Mouse (Mus musculus): ENCODE results near the gene St6galnac3. TPM values are rescaled to one million over a fixed set of nuclear protein-coding genes. Genes with fewer than 3 reads are reported as not detected.

Gene St6galnac3
- polyA plus RNA-seq, 1 experiment from 2014 or later = 41.4 TPM

DNA sequence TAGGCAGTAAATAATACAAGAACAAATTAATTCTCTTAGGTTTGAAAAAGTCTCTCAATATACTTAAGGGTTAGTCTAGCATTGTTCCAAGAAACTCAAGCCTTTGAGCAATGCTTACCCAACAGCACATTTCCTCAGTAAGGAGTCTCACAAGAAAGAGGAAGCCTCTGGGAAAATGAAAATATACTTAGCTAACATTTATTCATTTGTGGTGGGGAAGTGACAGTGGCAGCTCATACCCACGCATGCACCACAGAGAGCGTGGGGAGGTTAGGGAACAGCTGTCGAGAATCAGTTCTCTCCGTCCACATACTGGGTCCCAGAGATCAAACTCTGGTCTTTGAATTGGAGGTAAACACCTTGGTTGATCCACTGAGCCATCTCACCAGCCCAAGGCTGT is 318.8 kb downstream of the St6galnac3 start:
- DNase-seq (ENCODE audit: low spot score) (no peak), ATAC-seq (ENCODE audit: insufficient read depth, low FRiP score, low TSS enrichment) (no peak)
- H3K27me3 ChIP-seq (ENCODE audit: control insufficient read depth, insufficient read depth, low read length) = no peaks in the 10 kb centered on the region
- H3K36me3 ChIP-seq (ENCODE audit: control insufficient read depth, insufficient read depth, low read length) = no peaks in the 10 kb centered on the region
- H3K27ac ChIP-seq (ENCODE audit: low read depth, low read length) = no peak overlapping the region
- H3K4me1 ChIP-seq (ENCODE audit: control insufficient read depth, insufficient read depth, low read length) = no peaks in the 10 kb centered on the region
- H3K4me2 ChIP-seq (ENCODE audit: low read depth) = no peak overlapping the region
- H3K4me3 ChIP-seq (ENCODE audit: low read depth, low read length) = no peak overlapping the region
- H3K9me3 ChIP-seq (ENCODE audit: control insufficient read depth, low read length) = no peaks in the 10 kb centered on the region
- H3K9ac ChIP-seq (ENCODE audit: low read length) = no peak overlapping the region
- 84% methylated on average over 4 of the region's 4 CpGs for WGBS

GRCm38 (mm10) chr3:153405643-153406042 is 319.3 kb downstream of the St6galnac3 start:
- no peak for DNase-seq (ENCODE audit: low spot score)

DNA sequence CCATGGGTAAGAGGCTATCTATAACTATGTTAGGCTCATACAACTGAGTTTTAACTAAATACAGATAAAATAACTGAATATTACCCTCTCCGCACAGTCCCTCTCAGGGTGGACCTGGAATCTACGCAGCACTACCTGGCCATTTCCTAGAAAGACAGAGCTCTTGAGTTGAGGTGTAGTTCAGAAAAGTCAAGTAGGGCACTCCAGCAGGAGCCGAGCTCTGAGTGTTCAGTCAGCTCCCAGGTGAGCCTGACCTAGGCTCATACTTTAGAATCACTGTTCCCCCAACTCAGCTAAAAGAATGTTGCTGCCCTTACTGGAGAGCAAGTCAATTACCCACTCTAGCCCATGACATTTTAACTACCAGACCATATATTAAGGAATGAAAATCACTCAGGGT is 324.7 kb downstream of the St6galnac3 start:
- 92% methylated on average over 3 of the region's 3 CpGs for WGBS
- Histone ChIP-seq H3K4me2 (ENCODE audit: low read depth) (no peak overlapping the region), H3K9ac (ENCODE audit: low read length) (no peak overlapping the region), H3K4me3 (ENCODE audit: low read depth, low read length) (no peak overlapping the region), H3K9me3 (ENCODE audit: control insufficient read depth, low read length) (no peaks in the 10 kb centered on the region), H3K27me3 (ENCODE audit: control insufficient read depth, insufficient read depth, low read length) (no peaks in the 10 kb centered on the region), H3K36me3 (ENCODE audit: control insufficient read depth, insufficient read depth, low read length) (no peaks in the 10 kb centered on the region), H3K27ac (ENCODE audit: low read depth, low read length) (no peak overlapping the region), H3K4me1 (ENCODE audit: control insufficient read depth, insufficient read depth, low read length) (no peaks in the 10 kb centered on the region)
- no peak for DNase-seq (ENCODE audit: low spot score)
- ATAC-seq (ENCODE audit: insufficient read depth, low FRiP score, low TSS enrichment) = no peak

More at GRCm38 (mm10) chr3:153405643-153406042, 319.3 kb downstream of the St6galnac3 start:
- no peak overlapping the region for H3K9ac ChIP-seq (ENCODE audit: low read length)
- no peak overlapping the region for H3K27ac ChIP-seq (ENCODE audit: low read depth, low read length)
- no peaks in the 10 kb centered on the region for H3K9me3 ChIP-seq (ENCODE audit: control insufficient read depth, low read length)
- no peaks in the 10 kb centered on the region for H3K27me3 ChIP-seq (ENCODE audit: control insufficient read depth, insufficient read depth, low read length)
- no peak for ATAC-seq (ENCODE audit: insufficient read depth, low FRiP score, low TSS enrichment)
- WGBS = 76% methylated on average over 10 of the region's 10 CpGs
- H3K4me1 ChIP-seq (ENCODE audit: control insufficient read depth, insufficient read depth, low read length) = no peaks in the 10 kb centered on the region
- H3K4me3 ChIP-seq (ENCODE audit: low read depth, low read length) = no peak overlapping the region
- no peak overlapping the region for H3K4me2 ChIP-seq (ENCODE audit: low read depth)
- no peaks in the 10 kb centered on the region for H3K36me3 ChIP-seq (ENCODE audit: control insufficient read depth, insufficient read depth, low read length)

DNA sequence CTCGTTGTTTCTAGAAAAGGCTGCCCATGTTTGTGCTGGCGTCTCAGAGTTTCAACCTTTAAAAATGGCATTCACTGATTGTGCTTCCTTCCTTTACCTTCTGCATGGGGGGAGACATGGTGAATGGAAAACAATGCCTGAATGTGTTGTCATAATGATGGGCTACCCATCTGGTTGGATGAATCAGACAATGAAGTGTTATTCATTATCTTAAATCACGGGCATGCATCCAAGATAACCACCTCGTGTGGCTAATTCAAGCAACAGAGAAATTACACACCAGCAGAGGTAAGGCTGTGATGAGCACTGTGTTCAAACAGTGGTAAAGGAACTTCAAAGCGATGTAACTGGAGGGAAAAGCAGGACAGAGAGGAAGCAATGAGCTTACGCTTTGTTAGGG is 325.4 kb downstream of the St6galnac3 start:
- DNase-seq (ENCODE audit: low spot score) (no peak), ATAC-seq (ENCODE audit: insufficient read depth, low FRiP score, low TSS enrichment) (no peak)
- Histone ChIP-seq H3K4me1 (ENCODE audit: control insufficient read depth, insufficient read depth, low read length) (no peaks in the 10 kb centered on the region), H3K27ac (ENCODE audit: low read depth, low read length) (no peak overlapping the region), H3K4me2 (ENCODE audit: low read depth) (no peak overlapping the region), H3K36me3 (ENCODE audit: control insufficient read depth, insufficient read depth, low read length) (no peaks in the 10 kb centered on the region), H3K27me3 (ENCODE audit: control insufficient read depth, insufficient read depth, low read length) (no peaks in the 10 kb centered on the region), H3K9me3 (ENCODE audit: control insufficient read depth, low read length) (no peaks in the 10 kb centered on the region), H3K9ac (ENCODE audit: low read length) (no peak overlapping the region), H3K4me3 (ENCODE audit: low read depth, low read length) (no peak overlapping the region)
- 77% methylated on average over 6 of the region's 6 CpGs for WGBS

GRCm38 (mm10) chr3:153397726-153398125 is 327.2 kb downstream of the St6galnac3 start:
- Histone ChIP-seq H3K36me3 (ENCODE audit: control insufficient read depth, insufficient read depth, low read length) (no peaks in the 10 kb centered on the region), H3K4me1 (ENCODE audit: control insufficient read depth, insufficient read depth, low read length) (no peaks in the 10 kb centered on the region), H3K9ac (ENCODE audit: low read length) (no peak overlapping the region), H3K27me3 (ENCODE audit: control insufficient read depth, insufficient read depth, low read length) (no peaks in the 10 kb centered on the region), H3K4me3 (ENCODE audit: low read depth, low read length) (no peak overlapping the region), H3K9me3 (ENCODE audit: control insufficient read depth, low read length) (no peaks in the 10 kb centered on the region), H3K4me2 (ENCODE audit: low read depth) (no peak overlapping the region), H3K27ac (ENCODE audit: low read depth, low read length) (no peak overlapping the region)
- WGBS = 72% methylated on average over 9 of the region's 9 CpGs
- ATAC-seq (ENCODE audit: insufficient read depth, low FRiP score, low TSS enrichment) (no peak), DNase-seq (ENCODE audit: low spot score) (no peak)

GRCm38 (mm10) chr3:153396375-153397068 is 328.5 kb downstream of the St6galnac3 start:
- H3K36me3 ChIP-seq (ENCODE audit: control insufficient read depth, insufficient read depth, low read length) = no peaks in the 10 kb centered on the region
- WGBS = 80% methylated on average over 12 of the region's 12 CpGs
- no peaks in the 10 kb centered on the region for H3K9me3 ChIP-seq (ENCODE audit: control insufficient read depth, low read length)
- H3K4me1 ChIP-seq (ENCODE audit: control insufficient read depth, insufficient read depth, low read length) = no peaks in the 10 kb centered on the region
- H3K9ac ChIP-seq (ENCODE audit: low read length) = no peak overlapping the region
- H3K27me3 ChIP-seq (ENCODE audit: control insufficient read depth, insufficient read depth, low read length) = no peaks in the 10 kb centered on the region
- no peak for ATAC-seq (ENCODE audit: insufficient read depth, low FRiP score, low TSS enrichment)
- no peak overlapping the region for H3K4me2 ChIP-seq (ENCODE audit: low read depth)
- H3K27ac ChIP-seq (ENCODE audit: low read depth, low read length) = no peak overlapping the region
- H3K4me3 ChIP-seq (ENCODE audit: low read depth, low read length) = no peak overlapping the region
- no peak for DNase-seq (ENCODE audit: low spot score)

GRCm38 (mm10) chr3:153395351-153395750 is 329.6 kb downstream of the St6galnac3 start:
- no peak for ATAC-seq (ENCODE audit: insufficient read depth, low FRiP score, low TSS enrichment)
- no peak overlapping the region for H3K4me3 ChIP-seq (ENCODE audit: low read depth, low read length)
- 95% methylated on average over 5 of the region's 5 CpGs for WGBS

DNA sequence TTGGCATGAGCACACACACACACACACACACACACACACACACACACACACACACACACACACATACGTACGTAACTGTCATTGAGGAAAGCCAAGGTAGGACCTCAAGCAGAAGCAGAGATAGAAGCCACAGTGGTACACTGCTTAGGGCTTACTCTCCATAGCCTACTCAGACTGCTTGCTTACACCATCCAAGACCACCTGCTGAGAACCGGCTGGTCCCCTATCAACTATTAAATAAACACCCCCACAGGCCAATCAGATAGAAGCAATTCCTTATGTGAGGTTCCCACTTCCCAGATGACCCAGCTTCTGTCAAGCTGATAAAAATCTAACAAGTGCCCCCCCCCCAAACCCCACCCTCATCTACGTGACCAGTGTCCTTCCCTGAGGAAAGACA is 330.2 kb downstream of the St6galnac3 start:
- DNase-seq (ENCODE audit: low spot score) = no peak
- Histone ChIP-seq H3K4me3 (ENCODE audit: low read depth, low read length) (no peak overlapping the region), H3K4me1 (ENCODE audit: control insufficient read depth, insufficient read depth, low read length) (no peaks in the 10 kb centered on the region), H3K9me3 (ENCODE audit: control insufficient read depth, low read length) (no peaks in the 10 kb centered on the region), H3K9ac (ENCODE audit: low read length) (no peak overlapping the region), H3K36me3 (ENCODE audit: control insufficient read depth, insufficient read depth, low read length) (no peaks in the 10 kb centered on the region), H3K27me3 (ENCODE audit: control insufficient read depth, insufficient read depth, low read length) (no peaks in the 10 kb centered on the region), H3K27ac (ENCODE audit: low read depth, low read length) (no peak overlapping the region), H3K4me2 (ENCODE audit: low read depth) (no peak overlapping the region)
- ATAC-seq (ENCODE audit: insufficient read depth, low FRiP score, low TSS enrichment) = no peak
- WGBS = 94% methylated on average over 4 of the region's 4 CpGs

More at GRCm38 (mm10) chr3:153395351-153395750, 329.6 kb downstream of the St6galnac3 start:
- Histone ChIP-seq H3K36me3 (ENCODE audit: control insufficient read depth, insufficient read depth, low read length) (no peaks in the 10 kb centered on the region), H3K4me2 (ENCODE audit: low read depth) (no peak overlapping the region), H3K9me3 (ENCODE audit: control insufficient read depth, low read length) (no peaks in the 10 kb centered on the region), H3K4me1 (ENCODE audit: control insufficient read depth, insufficient read depth, low read length) (no peaks in the 10 kb centered on the region), H3K9ac (ENCODE audit: low read length) (no peak overlapping the region), H3K27me3 (ENCODE audit: control insufficient read depth, insufficient read depth, low read length) (no peaks in the 10 kb centered on the region), H3K27ac (ENCODE audit: low read depth, low read length) (no peak overlapping the region)
- no peak for DNase-seq (ENCODE audit: low spot score)

DNA sequence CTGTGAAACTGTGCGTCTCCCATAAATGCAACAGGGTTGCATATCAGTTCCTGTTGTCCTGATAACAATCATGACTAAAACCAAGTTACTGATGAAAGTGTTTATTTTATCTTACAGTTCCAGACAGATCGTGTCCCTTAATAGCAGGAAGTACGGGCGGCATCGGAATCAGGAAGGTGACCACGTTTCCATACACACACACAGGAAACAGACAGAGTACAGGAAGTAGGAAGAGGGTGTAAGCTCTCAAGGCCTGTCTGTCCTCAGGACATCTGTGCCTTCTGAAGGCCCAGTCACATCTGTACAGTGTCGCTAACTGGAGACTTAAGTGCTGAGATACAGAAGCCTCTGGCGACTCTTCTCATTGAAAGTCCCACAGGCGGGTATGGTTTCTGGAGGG is 330.8 kb downstream of the St6galnac3 start:
- Histone ChIP-seq H3K9ac (ENCODE audit: low read length) (no peak overlapping the region), H3K4me2 (ENCODE audit: low read depth) (no peak overlapping the region), H3K9me3 (ENCODE audit: control insufficient read depth, low read length) (no peaks in the 10 kb centered on the region), H3K27me3 (ENCODE audit: control insufficient read depth, insufficient read depth, low read length) (no peaks in the 10 kb centered on the region), H3K27ac (ENCODE audit: low read depth, low read length) (no peak overlapping the region), H3K4me3 (ENCODE audit: low read depth, low read length) (no peak overlapping the region), H3K36me3 (ENCODE audit: control insufficient read depth, insufficient read depth, low read length) (no peaks in the 10 kb centered on the region), H3K4me1 (ENCODE audit: control insufficient read depth, insufficient read depth, low read length) (no peaks in the 10 kb centered on the region)
- 92% methylated on average over 9 of the region's 9 CpGs for WGBS
- no peak for DNase-seq (ENCODE audit: low spot score)
- no peak for ATAC-seq (ENCODE audit: insufficient read depth, low FRiP score, low TSS enrichment)
